Mouse (Mus musculus) midbrain, embryonic 10.5 days (tissue): ENCODE measurements around the gene Ccdc174. TPM values are rescaled to one million over a fixed set of nuclear protein-coding genes. Genes with fewer than 3 reads are reported as not detected.
"Not testable (repeated sequence)": the region's sequence is repeated elsewhere in the genome, so short reads cannot be mapped to it uniquely, and the experiment has no call there.

Experiments
- DNase-seq: peaks from one replicate; pipeline ENCODE4 v3.0.0-alpha.2; 2017; ENCODE audit warnings: low spot score
- H3K27ac ChIP-seq: fragments of 300-500 bp; sonication (generic); replicated peaks from 2 replicates; pipeline ENCODE4 v1.5.1; 2016; ENCODE audit warnings: mild to moderate bottlenecking
- H3K27me3 ChIP-seq: fragments of 300-500 bp; sonication (generic); 2 replicates; pipeline ENCODE4 v1.6.1; 2016; ENCODE audit warnings: low read depth, mild to moderate bottlenecking; ENCODE audit not compliant: poor library complexity, severe bottlenecking
- H3K36me3 ChIP-seq: fragments of 300-500 bp; sonication (generic); 2 replicates; pipeline ENCODE4 v1.6.1; 2016; ENCODE audit warnings: mild to moderate bottlenecking, moderate library complexity
- H3K4me1 ChIP-seq: fragments of 300-500 bp; sonication (generic); 2 replicates; pipeline ENCODE4 v1.6.1; 2016
- H3K4me3 ChIP-seq: fragments of 300-500 bp; sonication (generic); 2 replicates; pipeline ENCODE4 v1.5.1; 2016; ENCODE audit warnings: mild to moderate bottlenecking, moderate library complexity
- H3K9me3 ChIP-seq: fragments of 300-500 bp; sonication (generic); replicated peaks from 2 replicates; pipeline ENCODE4 v1.6.1; 2016; ENCODE audit warnings: mild to moderate bottlenecking
- WGBS: fragments of 180-500 bp; shearing (Covaris S2); methylation state at CpG from one replicate; pipeline ENCODE4 v1.1.7; 2016; 5-methylcytosine and 5-hydroxymethylcytosine counted together
- polyA plus RNA-seq: library from polyadenylated mRNA; unstranded; fragments of >200 nt; fragmentation: Nextera tagmentation; extraction: Ambion mirVana; gene quantifications from 2 replicates; pipeline ENCODE4 v1.2.1, GENCODE M21; 2016

Gene Ccdc174
- polyA plus RNA-seq, 1 experiment from 2014 or later: 37.5 TPM

DNA sequence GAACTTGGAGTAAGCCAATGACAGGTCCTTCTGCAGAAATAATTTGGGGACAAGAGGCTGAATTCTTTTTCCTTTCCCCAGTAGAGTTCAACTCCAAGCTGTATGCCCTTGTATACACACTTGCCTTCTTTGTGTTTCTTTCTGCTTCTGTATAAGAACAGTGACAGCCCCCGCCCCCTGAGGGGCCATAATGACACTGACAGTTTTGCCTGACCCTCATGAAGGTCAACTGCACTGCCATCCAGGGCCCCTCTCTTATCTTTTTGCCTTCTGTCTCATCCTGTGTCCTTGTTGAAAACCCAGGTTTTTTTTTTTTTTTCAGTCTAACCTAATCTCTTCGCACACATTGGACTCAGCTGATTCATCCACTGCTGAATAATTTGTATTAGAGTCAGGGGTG, 5.1 kb upstream of the Ccdc174 start:
- peaks cover 4% of the 10 kb centered on the region; the same call in 1 of the 2 replicates for H3K4me1 ChIP-seq
- 60% methylated on average over 2 of the region's 2 CpGs for WGBS
- H3K27ac ChIP-seq: no peak overlapping the region
- DNase-seq: no peak
- H3K9me3 ChIP-seq: no peaks in the 10 kb centered on the region
- no peaks in the 10 kb centered on the region for H3K36me3 ChIP-seq
- 0 out of 2 replicates have a peak, but pooled peaks cover 8% of the 10 kb centered on the region for H3K27me3 ChIP-seq
- no peak overlapping the region for H3K4me3 ChIP-seq

DNA sequence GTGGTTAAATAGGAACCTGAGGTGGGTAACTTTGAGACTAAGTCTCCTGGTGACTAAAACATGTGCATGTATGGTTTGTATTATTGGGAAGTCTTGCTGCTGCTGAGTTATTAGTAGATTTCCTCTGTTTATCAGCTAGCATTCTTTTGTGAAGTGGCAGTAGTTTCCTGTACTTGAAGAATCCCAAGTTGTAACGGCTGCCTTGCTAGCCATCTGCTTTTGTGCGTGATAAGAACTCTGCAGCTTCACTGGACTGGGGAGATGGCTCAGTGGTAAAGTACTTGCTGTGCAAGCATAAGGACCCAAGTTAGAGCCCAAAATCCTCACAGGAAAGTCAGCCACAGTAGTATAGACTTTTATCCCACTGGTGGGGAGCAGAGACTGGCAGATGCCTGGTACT, 6.0 kb downstream of the Ccdc174 start:
- 95% methylated on average over 2 of the region's 2 CpGs for WGBS
- DNase-seq: no peak
- Histone ChIP-seq H3K36me3 (peaks cover 85% of the 10 kb centered on the region), H3K27me3 (no peaks in the 10 kb centered on the region), H3K9me3 (no peaks in the 10 kb centered on the region), H3K4me3 (no peak overlapping the region), H3K4me1 (peaks cover 11% of the 10 kb centered on the region), H3K27ac (no peak overlapping the region)

DNA sequence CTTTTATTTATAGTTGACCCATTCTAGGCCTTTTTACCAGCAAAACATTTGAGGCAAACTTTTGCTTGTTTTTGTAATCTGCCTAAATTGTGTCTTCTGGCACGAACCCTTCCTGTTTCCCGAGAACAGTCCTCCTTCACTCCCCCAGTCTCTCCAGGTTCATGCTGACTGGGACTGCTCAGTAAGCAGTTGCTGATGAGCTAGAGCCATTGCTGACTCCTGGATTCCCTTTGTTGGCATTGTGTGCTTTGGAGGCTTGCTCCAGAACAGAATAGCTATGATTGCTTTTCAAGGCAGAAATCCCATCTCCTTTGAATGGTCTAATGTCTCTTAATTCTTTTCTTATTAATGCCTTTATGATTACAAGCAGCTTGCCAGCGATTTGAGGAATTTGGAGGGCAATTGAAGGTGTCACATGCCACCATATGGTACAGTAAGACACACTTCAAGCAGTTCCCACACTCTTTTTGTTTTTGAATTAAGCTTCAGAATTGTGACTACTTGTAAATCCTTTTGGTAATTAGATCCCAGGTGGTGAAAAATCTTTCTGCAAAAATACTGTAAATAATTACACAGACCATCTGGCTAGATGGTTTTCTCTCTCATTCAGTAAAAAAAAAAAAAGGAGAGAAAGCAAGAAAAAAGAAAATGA, 11.5 kb downstream of the Ccdc174 start:
- Histone ChIP-seq H3K27me3 (no peaks in the 10 kb centered on the region), H3K4me1 (no peaks in the 10 kb centered on the region), H3K27ac (no peak overlapping the region), H3K36me3 (peaks cover 93% of the 10 kb centered on the region), H3K9me3 (no peaks in the 10 kb centered on the region), H3K4me3 (no peak overlapping the region)
- no peak for DNase-seq
- WGBS: 90% methylated on average over 3 of the region's 3 CpGs

DNA sequence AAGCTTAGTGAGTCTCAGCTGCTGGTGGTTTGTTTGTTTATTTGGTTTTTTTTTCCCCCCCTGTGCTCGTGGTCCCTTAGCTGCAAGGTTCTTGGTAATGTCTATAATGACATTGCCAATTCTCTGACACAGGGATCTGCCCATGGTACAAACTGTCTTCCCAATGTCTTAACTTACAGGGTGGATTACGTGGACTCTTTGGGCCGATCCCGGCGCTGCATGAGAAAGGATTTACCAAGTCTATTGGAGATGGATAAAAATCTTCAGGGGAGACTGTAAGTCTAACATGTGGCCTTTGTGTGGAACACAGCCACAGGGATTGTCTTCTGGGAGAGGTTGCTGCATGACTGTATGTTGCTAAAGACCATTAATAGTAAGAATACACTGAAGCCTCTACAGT, 12.8 kb downstream of the Ccdc174 start:
- Histone ChIP-seq H3K27ac (no peak overlapping the region), H3K4me1 (no peaks in the 10 kb centered on the region), H3K9me3 (no peaks in the 10 kb centered on the region), H3K27me3 (no peaks in the 10 kb centered on the region), H3K36me3 (peaks cover 93% of the 10 kb centered on the region), H3K4me3 (no peak overlapping the region)
- no peak for DNase-seq
- WGBS: 88% methylated on average over 5 of the region's 5 CpGs

DNA sequence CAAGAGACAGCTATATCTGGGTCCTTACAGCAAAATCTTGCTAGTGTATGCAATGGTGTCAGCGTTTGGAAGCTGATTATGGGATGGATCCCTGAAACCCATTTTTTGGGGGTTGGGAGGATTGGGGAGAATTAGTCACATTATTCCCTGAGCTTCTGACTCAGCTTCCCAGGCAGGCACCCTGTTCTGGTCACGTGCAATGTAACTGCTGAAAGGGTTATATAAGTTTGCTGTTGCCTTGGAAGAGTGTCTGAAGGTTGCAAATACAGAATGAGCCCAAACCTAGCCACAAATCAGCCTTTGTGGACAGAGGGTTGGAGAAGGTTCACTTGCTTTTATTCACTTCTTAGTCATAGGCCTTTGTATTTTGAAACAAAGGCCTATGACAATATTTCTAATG, 13.9 kb downstream of the Ccdc174 start:
- Histone ChIP-seq H3K27me3 (no peaks in the 10 kb centered on the region), H3K27ac (no peak overlapping the region), H3K4me1 (no peaks in the 10 kb centered on the region), H3K36me3 (peaks cover 93% of the 10 kb centered on the region), H3K4me3 (no peak overlapping the region), H3K9me3 (no peaks in the 10 kb centered on the region)
- DNase-seq: no peak
- 94% methylated on average over 2 of the region's 2 CpGs for WGBS

DNA sequence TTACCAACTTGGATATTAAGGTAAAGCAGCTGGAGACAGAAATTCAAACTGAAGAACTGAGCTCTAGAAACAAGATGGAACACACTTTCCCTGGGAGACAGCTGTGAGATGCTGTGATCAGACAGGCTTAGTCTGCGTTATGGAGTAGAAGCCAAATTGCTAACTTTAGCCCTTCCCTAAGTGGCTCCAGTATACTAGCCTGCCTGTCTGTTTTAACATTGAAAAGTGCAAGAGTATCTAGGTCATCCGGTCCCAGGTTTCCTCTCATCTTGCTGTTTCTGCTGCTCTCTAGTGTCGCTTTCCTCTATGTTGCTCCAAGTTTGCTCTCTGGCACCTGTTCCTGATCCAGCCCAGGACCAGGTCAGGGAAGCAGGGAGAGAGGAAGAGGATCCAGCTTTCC, 18.9 kb downstream of the Ccdc174 start:
- Histone ChIP-seq H3K27ac (no peak overlapping the region), H3K36me3 (peaks cover 92% of the 10 kb centered on the region), H3K4me3 (no peak overlapping the region), H3K9me3 (no peaks in the 10 kb centered on the region), H3K4me1 (no peaks in the 10 kb centered on the region), H3K27me3 (no peaks in the 10 kb centered on the region)
- WGBS: 94% methylated on average over 3 of the region's 3 CpGs
- no peak for DNase-seq

DNA sequence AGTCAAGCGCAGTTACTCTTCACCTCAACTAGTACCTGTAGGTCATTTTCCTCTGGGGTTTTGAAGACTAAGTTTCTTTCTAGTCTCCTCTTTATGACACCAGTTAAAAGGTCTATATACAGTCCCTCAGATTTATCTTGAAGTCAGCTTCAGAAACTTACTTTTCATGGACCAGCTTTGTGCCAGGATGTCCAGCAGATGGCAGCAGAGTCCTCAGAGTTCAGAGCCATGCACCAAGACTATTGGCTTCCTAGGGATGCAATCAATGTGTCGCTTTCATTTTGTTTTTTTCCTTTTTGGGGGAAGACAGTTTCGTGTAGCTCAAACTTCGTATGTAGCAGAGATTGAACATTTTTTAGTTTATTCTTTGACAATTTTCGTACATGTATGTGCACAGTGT, 23.7 kb downstream of the Ccdc174 start:
- Histone ChIP-seq H3K4me3 (no peak overlapping the region), H3K4me1 (no peaks in the 10 kb centered on the region), H3K27ac (no peak overlapping the region), H3K9me3 (no peaks in the 10 kb centered on the region), H3K36me3 (peaks cover 54% of the 10 kb centered on the region), H3K27me3 (no peaks in the 10 kb centered on the region)
- 40% methylated on average over 5 of the region's 5 CpGs for WGBS
- DNase-seq: peak; percentile 66

DNA sequence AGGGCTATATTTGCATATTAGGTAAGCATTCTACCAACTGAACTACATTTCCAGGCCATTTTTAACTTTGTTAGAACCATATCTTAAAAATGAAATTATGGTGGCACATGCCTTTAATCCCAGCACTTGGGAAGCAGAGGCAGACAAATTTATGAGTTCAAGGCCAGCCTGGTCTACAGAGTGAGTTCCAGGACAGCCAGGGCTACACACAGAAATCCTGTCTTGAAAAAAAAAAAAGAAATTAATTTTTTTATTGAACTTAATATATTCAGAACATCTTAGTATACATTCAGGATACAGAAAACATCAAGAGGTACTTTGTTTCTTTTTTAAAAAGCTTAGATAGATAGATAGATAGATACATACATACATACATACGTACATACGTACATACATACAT, 24.7 kb downstream of the Ccdc174 start, which contains the start of gene 4930590J08Rik:
Gene 4930590J08Rik, plus strand, starts transcription at position 301 of the 400 bp plus-strand sequence.
- not testable (repeated sequence) for DNase-seq, H3K9me3 ChIP-seq, H3K27me3 ChIP-seq, H3K4me1 ChIP-seq, H3K4me3 ChIP-seq, H3K27ac ChIP-seq
- WGBS: 92% methylated on average over 2 of the region's 2 CpGs
- H3K36me3 ChIP-seq: peaks cover 44% of the 10 kb centered on the region

DNA sequence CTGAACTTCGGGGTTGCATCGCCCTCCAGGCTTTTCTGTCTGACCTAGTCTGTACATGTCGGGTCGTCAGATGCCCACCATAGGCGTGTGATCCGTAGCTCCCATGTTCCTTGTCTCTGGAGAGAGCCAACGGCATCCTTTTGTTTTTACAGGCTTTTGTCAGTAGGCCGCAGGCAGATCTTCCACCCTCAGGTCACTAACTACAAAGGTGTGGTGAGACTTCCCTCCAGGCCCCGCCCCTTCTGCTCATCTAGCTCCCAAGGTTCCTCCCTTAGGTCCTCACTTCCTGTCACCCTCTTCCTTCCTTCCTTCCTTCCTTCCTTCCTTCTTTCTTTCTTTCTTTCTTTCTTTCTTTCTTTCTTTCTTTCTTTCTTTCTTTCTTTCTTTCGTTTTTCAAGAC, 36.2 kb downstream of the Ccdc174 start:
- DNase-seq: no peak
- H3K4me3 ChIP-seq: no peak overlapping the region
- no peaks in the 10 kb centered on the region for H3K36me3 ChIP-seq
- no peak overlapping the region for H3K27ac ChIP-seq
- no peaks in the 10 kb centered on the region for H3K9me3 ChIP-seq
- H3K4me1 ChIP-seq: 0 out of 2 replicates have a peak, but pooled peaks cover 3% of the 10 kb centered on the region
- no peaks in the 10 kb centered on the region for H3K27me3 ChIP-seq
- 89% methylated on average over 10 of the region's 10 CpGs for WGBS

DNA sequence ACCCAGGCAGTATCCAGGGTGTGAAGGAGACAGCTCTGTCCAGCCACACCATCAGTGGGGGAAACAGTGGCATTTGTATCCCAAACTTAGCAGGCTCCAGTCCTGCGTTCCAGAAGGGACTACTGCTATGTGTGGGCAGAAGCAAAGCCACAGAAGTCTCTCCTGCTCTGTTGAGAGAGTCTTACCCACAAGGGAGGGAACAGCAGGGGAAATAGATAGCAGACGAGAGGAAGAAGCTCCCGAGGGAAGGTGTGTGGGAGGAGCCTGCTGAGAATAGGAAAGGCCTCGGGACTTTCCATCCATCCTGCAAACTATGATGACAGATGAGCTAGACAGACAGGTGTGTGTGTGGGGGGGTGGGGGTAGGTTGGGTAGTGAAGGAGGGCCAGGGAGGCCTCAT, 39.4 kb downstream of the Ccdc174 start:
- H3K27me3 ChIP-seq: no peaks in the 10 kb centered on the region
- 52% methylated on average over 4 of the region's 4 CpGs for WGBS

DNA sequence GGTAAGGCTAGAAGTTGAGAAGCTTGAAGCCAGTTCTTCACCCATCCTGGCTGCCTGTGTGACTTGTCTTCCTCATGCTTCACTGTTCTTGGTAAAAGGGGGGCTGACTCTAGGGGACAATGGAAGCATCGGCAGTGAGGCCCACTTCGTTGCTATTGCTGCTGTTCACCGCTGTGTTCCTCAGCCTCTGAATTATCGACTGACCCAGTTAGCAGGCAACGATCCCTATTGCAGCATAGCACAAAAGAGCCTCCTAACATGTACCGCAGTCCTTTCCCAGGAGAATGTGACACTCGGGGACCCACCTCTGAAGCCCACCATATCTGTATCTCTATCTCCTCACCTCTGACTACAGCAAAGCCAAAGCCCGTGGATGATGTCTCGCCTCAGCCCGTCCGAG, 39.9 kb downstream of the Ccdc174 start:
- Histone ChIP-seq H3K36me3 (no peaks in the 10 kb centered on the region), H3K27ac (no peak overlapping the region), H3K27me3 (no peaks in the 10 kb centered on the region), H3K4me3 (no peak overlapping the region), H3K9me3 (no peaks in the 10 kb centered on the region), H3K4me1 (0 out of 2 replicates have a peak, but pooled peaks cover 3% of the 10 kb centered on the region)
- no peak for DNase-seq
- 83% methylated on average over 11 of the region's 11 CpGs for WGBS

More for the DNA sequence above, 39.4 kb downstream of the Ccdc174 start:
- H3K4me1 ChIP-seq: 0 out of 2 replicates have a peak, but pooled peaks cover 3% of the 10 kb centered on the region
- H3K4me3 ChIP-seq: no peak overlapping the region
- no peaks in the 10 kb centered on the region for H3K9me3 ChIP-seq
- no peaks in the 10 kb centered on the region for H3K36me3 ChIP-seq
- no peak for DNase-seq
- H3K27ac ChIP-seq: no peak overlapping the region

DNA sequence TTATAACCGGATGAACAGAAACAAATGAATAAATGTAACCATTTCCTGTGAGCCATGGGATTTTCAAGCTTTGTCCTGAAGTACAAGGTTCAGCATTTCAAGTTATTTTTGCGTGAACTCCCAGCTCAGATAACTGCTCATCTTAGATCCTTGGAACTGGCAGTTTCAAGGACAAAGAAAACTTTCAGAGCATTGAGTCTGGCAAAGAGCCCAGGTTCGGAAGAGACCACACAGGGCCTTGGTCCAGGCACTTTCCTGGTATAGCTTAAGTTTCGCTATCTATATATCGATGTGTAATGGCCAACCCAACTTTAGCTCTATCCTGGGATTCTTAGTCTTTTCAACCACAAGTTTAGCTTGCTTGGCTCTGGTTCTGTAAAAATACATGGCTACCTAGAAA, 53.4 kb downstream of the Ccdc174 start:
- Histone ChIP-seq H3K27ac (no peak overlapping the region), H3K27me3 (no peaks in the 10 kb centered on the region), H3K4me1 (0 out of 2 replicates have a peak, but pooled peaks cover 3% of the 10 kb centered on the region), H3K4me3 (no peak overlapping the region), H3K9me3 (no peaks in the 10 kb centered on the region), H3K36me3 (no peaks in the 10 kb centered on the region)
- WGBS: 90% methylated on average over 5 of the region's 5 CpGs
- no peak for DNase-seq

DNA sequence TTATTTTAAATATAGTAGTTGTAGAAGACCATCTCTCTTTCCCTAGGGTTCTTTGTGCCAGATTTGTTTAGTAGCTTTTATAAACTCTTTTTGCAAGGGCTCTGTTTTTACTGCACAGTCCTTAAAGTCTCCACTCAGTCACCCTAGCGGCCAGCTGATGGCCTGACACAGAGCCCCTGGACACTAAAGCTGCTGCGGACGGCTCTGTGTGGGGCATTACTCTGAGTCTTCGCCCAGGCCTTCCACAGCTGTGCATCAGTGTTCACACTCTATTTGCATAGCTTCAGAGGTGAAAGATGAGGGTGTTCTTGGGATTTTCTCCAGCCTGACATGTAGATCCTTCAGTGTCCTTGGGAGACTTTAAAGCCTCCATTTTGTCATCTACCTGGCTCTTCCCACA, 60.6 kb downstream of the Ccdc174 start:
- 38% methylated on average over 4 of the region's 4 CpGs for WGBS
- H3K27me3 ChIP-seq: 0 out of 2 replicates have a peak, but pooled peaks cover 6% of the 10 kb centered on the region
- H3K27ac ChIP-seq: no peak overlapping the region
- no peaks in the 10 kb centered on the region for H3K9me3 ChIP-seq
- no peaks in the 10 kb centered on the region for H3K36me3 ChIP-seq
- peak; percentile 36 for DNase-seq
- H3K4me1 ChIP-seq: peaks cover 24% of the 10 kb centered on the region
- H3K4me3 ChIP-seq: no peak overlapping the region
